Mouse (Mus musculus) hindlimb bud, embryonic 11.5 days (tissue): ENCODE data around the gene Meis1.

Source experiments
- DNase-seq: peaks from one replicate; pipeline ENCODE4 v3.0.0-alpha.2; 2012; ENCODE audit warnings: low read depth, low spot score; ENCODE audit errors: extremely low spot score

Meis1 gene

DNA sequence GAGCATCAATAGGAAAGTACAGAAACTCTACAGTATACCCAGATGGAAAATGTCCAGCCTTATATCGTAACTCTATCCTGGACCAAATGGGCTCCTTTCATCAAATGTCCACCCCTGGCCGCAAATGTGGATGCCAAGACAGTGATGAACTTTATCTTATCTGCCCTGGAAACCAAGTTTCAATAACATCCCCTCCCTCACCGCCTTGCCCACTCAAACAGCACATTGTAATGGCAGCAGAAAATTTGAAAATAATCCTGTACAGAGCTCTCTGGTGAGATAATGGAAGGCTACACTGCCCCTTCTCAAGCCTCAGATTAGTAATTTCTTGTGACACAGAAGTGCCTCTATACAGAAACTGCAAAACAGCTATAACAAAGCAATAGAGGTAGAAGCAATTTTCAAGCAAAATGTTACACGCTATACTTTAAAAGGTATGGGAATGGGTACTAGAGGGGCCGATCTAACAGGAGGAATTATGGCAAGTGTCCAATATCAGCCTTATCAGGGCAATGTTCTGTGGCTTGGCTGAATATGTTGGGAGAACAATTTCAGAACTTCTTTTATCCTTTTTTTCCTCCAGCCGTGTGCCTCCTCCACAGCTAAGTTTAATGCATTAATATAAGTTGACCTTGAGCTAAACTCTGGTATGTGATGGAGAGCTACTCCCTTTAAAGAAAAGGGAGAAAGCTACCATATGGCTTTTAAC lies 106.3 kb downstream of the Meis1 start:
- no peak for DNase-seq

DNA sequence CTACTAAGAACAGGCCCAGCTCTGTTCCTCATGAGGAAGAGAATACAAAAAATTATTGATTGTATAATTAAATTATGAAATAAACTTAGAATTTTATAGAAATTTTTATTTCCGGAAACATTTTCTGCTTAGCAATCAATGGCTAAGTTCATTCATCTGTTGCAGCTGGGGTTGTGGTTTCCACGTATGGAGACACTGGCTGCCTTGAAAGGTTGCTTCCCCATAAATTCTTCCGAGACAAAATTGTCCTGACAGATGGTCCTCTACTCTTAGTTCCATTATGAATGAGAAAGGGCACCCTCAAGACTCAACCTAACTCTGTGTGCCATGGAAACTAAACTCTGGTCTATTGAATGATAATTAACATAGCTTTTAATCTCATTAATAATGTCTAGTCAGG lies 111.9 kb downstream of the Meis1 start:
- DNase-seq: no peak

DNA sequence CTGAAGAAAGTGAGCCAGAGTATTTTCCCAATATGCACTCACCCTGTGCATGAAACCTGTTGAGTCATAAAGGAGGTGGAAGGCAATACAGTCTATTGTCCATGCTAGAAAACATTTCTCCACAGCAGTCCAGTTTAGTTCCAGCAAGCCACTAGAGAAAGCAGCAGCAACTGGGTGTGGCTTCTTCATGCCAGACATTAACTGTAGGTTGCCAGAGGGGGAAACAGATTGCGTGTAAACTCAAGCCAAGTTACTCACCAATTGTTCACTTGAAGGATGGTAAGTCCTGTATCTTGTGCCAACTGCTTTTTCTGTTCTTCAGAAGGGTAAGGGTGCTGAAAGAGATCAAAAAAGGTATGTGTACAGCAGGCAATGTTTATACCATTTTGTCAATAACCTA lies 113.4 kb downstream of the Meis1 start:
- no peak for DNase-seq

DNA sequence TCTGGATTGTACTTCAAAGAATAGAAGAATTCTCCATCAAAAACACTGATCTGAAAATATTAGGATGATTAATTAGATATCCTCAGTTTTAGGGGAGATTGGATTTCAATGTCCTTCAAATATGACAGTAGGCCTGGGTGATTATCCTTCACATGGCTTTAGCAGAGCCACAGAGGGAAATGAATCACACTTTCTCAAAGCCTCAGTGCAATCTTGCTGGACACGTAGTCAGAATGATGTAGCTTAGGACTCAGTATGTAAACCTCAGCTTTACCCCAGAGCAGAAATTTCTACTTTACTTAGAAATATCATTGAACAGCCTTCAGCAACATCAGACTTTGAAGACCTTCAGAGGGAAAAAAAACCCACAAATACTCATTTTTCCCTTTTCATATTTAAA lies 113.9 kb downstream of the Meis1 start:
- no peak for DNase-seq

DNA sequence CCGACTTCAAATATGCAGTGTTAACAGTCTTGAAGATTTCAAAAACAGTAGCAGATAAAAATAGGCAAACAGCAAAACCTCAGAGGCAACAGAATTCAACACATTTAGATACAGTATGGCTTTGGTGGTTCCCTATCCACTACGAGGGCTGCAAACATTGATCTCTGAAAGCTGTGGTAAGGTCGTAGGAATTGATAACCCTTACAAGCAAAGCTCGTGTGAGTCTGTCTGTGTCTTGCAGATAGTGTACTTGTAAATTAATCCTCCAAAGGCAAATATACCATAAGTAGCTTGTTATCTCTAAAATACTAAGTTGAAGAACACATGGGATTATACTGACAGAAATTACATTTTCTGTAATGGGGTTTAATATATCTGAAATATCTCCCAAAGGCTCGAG lies 114.5 kb downstream of the Meis1 start:
- DNase-seq: no peak

GRCm38 (mm10) chr11:18900489-18900888 lies 118.3 kb downstream of the Meis1 start:
- no peak for DNase-seq

GRCm38 (mm10) chr11:18898862-18899261 lies 119.9 kb downstream of the Meis1 start:
- no peak for DNase-seq

- DNase-seq: no peak
Measured at GRCm38 (mm10) chr11:18897921-18898646, 120.7 kb downstream of the Meis1 start.

GRCm38 (mm10) chr11:18897250-18897649 lies 121.5 kb downstream of the Meis1 start:
- DNase-seq: no peak

DNA sequence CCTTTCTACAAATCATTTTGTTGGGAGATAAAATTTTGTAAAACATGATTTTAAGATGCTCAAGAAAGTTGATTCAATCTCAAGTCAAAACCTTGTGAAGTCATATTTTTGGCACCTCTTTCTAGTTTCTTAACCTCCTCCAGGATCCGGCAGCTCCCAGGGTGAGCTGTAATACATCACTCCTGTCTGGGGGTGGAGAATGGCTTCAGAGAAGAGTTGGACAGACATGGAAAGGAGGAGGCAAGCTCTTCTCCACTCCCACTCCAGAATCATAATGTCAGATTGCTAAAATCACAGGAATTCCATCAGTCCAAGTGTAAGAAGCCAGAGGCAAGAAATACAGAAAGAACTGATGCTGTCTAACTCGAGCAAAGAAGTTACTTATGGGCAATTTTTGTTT lies 126.3 kb downstream of the Meis1 start:
- no peak for DNase-seq

DNA sequence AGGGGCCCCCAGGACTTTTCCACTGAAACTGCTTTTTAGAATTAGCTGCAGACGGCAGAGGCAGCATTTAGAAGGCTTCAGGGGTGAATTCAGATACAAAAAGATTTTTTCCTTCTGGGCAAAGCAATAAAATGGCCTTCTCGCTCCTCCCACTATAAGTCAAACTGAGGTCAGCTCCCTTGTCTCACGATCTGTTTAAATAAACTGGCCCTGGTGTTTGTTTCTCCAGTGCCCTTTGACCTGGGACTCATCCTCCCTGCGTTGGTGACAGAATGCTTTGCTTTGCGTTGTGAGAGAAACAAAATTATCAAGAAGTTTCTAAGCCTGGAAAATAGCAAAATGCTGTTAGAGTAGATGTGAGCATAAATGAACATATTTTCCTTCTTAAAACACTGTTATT lies 129.6 kb downstream of the Meis1 start:
- DNase-seq: no peak

DNA sequence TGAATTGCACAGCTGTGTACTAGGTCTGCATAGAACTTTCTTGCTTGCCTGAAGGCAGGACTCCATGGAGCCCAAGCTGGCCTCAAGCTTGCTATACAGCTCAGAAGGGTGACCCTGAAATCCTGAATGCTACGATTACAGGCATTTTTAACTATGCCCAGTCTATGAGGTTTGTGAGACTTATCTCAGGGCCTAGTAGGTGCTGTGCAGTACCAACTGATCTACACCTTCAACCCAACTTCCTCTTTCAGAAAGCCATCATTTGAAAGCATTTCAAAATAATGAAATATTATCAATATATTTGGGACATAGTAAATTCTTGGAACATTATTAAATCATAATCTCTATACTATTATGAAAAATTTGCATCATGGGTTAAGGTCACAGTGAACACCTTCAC lies 130.1 kb downstream of the Meis1 start:
- no peak for DNase-seq

DNA sequence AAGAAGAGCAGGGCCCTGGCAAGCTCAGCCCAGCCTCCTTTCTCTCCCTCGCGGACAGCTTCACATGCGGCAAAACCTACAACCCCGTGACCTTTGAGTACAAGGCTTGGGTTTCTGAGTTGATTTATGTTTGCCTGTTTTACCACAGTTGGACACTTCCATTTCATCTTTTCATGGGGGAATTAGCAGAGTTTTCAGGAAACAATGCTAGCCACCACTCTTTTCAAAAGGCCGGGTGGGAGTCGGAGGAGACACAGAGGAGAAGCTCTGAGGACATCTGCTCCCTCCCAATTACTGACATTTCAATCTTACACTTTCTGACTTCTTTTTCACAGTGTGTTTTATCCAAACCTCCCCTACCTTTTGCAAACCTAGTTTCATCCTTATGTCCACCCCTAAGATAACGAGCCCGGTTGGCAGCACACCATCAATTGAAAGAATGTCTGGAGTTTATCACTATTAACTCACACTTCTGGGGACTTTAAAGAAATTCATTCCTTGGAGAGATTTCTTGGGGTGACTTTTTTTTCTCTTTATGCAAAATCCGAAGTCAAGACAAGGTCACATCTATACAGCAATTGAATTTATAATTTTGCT lies 133.0 kb downstream of the Meis1 start:
- peak; percentile 83 for DNase-seq

- DNase-seq: no peak
Measured at GRCm38 (mm10) chr11:18885036-18885728, 133.6 kb downstream of the Meis1 start.

DNA sequence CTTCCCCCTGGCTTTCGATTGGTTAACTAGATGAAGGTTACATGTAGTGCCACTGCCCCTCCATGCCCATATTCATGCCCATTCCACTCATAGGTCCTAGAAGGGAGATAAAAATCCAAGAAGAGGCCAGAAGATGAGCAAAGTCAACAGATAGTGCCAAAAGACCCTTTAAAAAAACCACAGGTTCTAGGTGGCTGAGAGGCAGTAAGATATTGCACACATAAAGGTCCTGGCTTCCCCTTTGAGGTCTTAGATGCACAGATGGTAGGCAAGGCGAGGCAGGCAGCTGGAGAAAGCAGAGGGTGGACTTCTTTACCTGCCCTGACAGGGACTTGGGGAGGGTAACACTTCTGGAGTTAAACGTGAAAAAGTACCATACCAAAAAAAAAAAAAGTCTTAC lies 134.8 kb downstream of the Meis1 start:
- no peak for DNase-seq

DNA sequence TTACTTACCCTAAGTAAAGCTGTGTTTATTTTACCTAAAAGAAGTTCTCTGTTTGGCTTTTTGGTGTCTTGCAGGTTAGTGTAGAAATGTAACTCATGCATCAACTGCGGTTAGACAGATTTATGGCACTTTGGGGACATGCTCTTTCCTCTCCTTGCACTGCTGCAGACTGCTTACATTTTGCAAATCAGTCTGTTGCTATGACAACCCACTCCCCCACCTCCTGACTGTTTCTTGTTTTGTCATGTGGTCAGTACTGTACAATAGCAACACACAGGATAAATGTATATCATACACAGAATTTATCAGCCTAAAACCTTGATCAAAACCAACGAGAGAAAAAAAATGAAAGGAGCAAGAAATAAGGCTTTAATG lies 135.3 kb downstream of the Meis1 start:
- peak; percentile 78 for DNase-seq

GRCm38 (mm10) chr11:18882747-18883506 lies 135.9 kb downstream of the Meis1 start:
- no peak for DNase-seq

DNA sequence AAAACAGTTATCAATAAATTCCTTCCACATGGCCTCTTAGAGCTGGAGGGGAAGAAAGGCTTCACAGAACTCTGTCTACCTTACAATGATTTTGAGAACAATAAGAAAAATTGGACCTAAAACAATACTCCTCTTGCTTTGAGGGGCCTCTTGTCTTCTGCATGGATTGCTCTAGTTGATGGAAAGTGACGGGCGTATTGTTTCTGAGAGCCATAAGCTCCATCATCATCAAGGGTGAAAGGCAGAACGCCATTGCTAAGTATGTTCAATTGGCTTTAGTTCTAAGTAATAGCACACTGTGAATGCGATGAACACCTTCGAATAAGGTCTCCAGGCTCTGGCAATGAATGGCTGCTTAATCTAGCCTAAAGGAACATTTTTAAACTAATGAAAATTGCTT lies 136.5 kb downstream of the Meis1 start:
- no peak for DNase-seq

DNA sequence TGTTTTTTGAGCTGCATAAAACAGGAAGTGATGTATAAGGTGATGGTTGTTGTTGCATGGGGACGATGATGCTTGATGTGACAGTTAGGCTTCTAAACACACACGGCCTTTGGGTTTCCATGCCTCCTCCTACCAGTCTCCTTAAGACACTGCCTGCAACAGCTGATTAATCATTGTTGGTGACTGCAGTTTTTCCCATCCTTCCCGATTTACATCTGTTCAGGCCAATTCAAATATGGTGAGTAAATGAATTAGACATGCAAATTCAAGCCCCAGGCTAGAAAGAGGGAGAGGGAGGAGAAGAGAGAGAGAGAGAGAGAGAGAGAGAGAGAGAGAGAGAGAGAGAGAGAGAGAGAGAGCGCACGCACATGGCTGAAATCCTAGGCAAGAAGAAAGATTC lies 138.0 kb downstream of the Meis1 start:
- DNase-seq: no peak

GRCm38 (mm10) chr11:18879456-18879818 lies 139.3 kb downstream of the Meis1 start:
- no peak for DNase-seq
